Mouse (Mus musculus) yolk sac, embryonic 10.5 days (tissue): Measurements from ENCODE around the gene Adap1.

ENCODE experiments used
- DNase-seq: peaks from one replicate; pipeline ENCODE4 v3.0.0-alpha.2; 2017; ENCODE audit warnings: low spot score

Adap1 gene

GRCm38 (mm10) chr5:139325395-139325966 lies at the start of gene Adap1:
TSS of gene Adap1 (minus strand) at chr5:139325622.
- DNase-seq: peak; percentile 39

GRCm38 (mm10) chr5:139374841-139375240 lies 49.4 kb upstream of the Adap1 start:
- DNase-seq: no peak

GRCm38 (mm10) chr5:139373889-139374444 lies 48.5 kb upstream of the Adap1 start:
- DNase-seq: no peak

- no peak for DNase-seq
These were observed 47.7 kb upstream of the Adap1 start for GRCm38 (mm10) chr5:139373126-139373525.

GRCm38 (mm10) chr5:139371631-139372401 lies 46.4 kb upstream of the Adap1 start:
- DNase-seq: peak; percentile 95

- DNase-seq: no peak
These were observed 45.7 kb upstream of the Adap1 start for GRCm38 (mm10) chr5:139371118-139371517.

- no peak for DNase-seq
These were observed 44.9 kb upstream of the Adap1 start for GRCm38 (mm10) chr5:139370336-139370735.

GRCm38 (mm10) chr5:139368638-139369320 lies 43.4 kb upstream of the Adap1 start:
- DNase-seq: no peak

- no peak for DNase-seq
These were observed 42.5 kb upstream of the Adap1 start for GRCm38 (mm10) chr5:139367884-139368458.

- no peak for DNase-seq
These were observed 41.1 kb upstream of the Adap1 start for GRCm38 (mm10) chr5:139366484-139366883.

GRCm38 (mm10) chr5:139365827-139366226 lies 40.4 kb upstream of the Adap1 start:
- DNase-seq: no peak

GRCm38 (mm10) chr5:139364911-139365571 lies 39.6 kb upstream of the Adap1 start:
- no peak for DNase-seq

- DNase-seq: peak; percentile 80
These were observed 39.0 kb upstream of the Adap1 start for GRCm38 (mm10) chr5:139364260-139364910.

GRCm38 (mm10) chr5:139363858-139364257 lies 38.4 kb upstream of the Adap1 start:
- no peak for DNase-seq

GRCm38 (mm10) chr5:139359244-139359643 lies 33.8 kb upstream of the Adap1 start:
- DNase-seq: no peak

GRCm38 (mm10) chr5:139358653-139359052 lies 33.2 kb upstream of the Adap1 start:
- no peak for DNase-seq

GRCm38 (mm10) chr5:139355235-139355772 lies 29.9 kb upstream of the Adap1 start:
- DNase-seq: peak; percentile 71

- no peak for DNase-seq
These were observed 28.5 kb upstream of the Adap1 start for GRCm38 (mm10) chr5:139353946-139354345.

- DNase-seq: no peak
These were observed 28.1 kb upstream of the Adap1 start for GRCm38 (mm10) chr5:139353496-139353895.

GRCm38 (mm10) chr5:139352317-139352716 lies 26.9 kb upstream of the Adap1 start, which contains the start of gene Cyp2w1:
TSS of gene Cyp2w1 (plus strand) at chr5:139352617.
- no peak for DNase-seq

- DNase-seq: no peak
These were observed 26.2 kb upstream of the Adap1 start for GRCm38 (mm10) chr5:139351628-139352027.
